Mouse (Mus musculus): ENCODE data around the gene 1500015O10Rik.
A peak's percentile ranks its signal among the peaks of the same experiment; 100 is the strongest.

Gene 1500015O10Rik

DNA sequence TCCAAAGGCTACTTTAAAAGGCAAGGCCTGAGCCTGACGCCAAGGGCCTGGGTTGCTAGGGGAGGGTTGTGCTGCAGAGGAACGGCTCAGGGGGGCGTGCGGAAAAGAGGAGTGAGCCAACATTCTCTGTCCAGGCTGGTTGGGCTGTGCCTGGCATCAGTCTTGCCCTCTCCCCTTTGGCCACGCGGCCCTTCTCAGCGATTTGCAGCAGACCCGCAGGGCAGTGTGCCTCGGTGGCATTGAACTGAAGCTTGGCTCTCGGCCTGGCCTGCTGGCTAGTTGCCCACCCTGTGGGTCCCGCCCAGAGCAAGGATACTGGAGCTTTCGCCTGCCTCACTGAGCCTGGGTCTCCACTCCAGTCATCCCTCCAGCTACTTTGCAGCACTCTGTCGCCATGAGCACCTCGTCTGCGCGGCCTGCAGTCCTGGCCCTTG, at the start of gene 1500015O10Rik:
Gene 1500015O10Rik, plus strand, starts transcription at position 112 of the 434 bp plus-strand sequence.
- peak; percentile 5 to 9 for DNase-seq (ENCODE audit: low spot score in 2 of 2)

DNA sequence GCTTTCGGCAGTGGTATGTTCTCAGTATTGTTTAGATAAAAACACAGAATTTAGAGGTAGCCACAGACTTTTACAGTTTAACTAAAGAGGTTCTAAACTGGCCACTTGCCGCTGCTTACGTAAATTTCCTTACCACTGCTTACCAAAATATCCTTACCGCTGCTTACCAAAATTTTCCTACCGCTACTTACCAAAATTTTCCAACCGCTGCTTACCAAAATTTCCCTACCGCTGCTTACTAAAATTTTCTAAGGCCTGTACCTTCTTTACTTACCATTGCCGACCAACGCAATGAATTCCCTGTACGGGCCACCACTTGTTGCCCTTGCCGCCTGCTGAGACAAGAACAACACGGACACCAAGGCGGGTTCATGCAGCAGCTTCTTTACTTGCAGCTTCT, 40.4 kb upstream of the 1500015O10Rik start:
- no peak for DNase-seq (ENCODE audit: low spot score in 2 of 2)

DNA sequence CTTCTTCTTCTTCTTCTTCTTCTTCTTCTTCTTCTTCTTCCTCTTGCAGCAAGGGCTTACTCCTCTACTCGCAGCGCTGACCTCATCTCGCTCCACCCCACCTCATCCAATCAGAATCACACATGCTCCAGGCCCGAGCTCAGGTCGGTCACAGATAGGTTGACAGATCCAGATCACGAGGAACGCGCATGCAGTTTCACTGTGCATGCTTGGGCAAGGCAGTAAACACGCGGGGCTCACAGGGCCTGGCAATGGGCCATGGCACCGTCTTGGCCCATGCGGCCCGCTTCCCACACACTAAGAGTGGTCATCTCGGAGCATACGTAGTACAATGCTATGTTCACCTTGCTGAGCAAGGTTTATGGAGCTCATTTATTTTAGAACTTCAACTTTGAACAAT, 39.9 kb upstream of the 1500015O10Rik start:
- no peak for DNase-seq (ENCODE audit: low spot score in 2 of 2)

DNA sequence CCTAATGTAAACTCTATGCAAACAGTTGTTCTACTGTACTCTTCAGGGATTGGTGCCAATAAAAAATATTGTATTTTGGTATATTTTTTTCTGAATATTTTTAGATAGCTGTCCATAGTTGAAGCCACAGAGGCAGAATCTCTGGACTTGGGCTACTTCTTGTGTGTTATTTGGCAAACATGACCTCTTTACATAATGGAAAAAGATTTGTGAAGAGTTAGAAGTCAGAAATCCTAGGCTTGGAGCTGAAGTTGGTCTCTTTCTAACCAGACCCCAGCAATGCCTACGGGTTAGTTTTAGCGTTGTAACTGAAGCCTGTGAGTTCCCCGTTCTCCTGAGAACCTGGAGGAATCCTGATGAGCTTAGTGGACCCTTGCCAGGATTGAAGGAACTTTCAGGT, 36.3 kb upstream of the 1500015O10Rik start:
- DNase-seq (ENCODE audit: low spot score in 2 of 2), result no peak

DNA sequence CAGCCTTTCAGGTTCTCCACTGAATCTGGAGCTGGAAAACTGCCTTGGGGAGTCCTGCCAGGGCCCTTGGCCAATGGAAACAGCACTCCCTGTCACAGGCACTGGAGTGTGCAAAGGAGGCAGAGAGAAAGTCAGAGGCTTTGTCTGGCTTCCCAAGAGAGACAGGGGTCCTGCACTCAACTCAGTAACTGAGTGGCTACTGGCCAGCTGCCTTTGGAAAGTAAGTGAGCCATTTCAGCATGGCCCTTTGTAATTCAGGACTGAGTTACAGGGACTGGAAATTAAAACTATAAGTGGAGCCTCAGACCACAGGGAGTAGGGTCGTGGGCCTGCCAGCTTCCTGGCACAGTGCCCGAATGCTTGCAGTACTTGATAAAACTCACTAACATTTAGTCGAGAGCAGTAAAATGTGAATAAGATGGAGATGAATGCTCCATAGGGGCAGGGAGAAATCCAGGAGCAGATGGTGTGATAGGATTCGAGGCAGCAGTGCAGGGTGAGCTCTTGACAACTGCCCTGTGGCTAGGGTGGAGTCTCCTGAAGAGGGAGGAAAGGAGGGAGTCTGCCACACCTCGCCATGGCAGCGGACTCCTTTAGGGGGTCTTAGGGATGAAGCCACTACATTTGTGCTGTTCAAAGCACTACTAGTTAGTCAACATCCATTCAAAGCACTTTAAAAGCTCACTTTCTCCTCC, 35.4 kb upstream of the 1500015O10Rik start:
- peak; percentile 3 to 42 for DNase-seq (ENCODE audit: low spot score in 2 of 2)

DNA sequence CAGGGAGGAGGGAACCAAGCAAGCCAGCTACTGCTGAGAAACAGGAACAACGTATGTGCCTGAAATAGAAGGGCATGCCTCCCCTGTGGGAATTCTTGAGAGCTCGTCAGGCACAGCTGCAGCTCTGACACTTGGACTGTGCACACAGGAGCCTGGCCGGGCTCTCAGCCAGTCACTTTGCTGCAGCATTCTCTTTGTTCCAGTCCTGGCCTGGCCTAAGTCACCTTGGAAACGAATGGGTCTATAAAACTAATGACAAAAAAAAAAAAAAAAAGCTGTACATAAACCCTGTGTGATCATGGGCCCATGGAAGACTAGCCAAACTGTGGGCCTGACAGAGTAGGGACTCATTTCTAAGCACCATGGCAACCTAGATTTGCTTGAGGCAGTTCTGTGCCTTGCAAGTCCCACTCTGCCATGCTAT, 31.8 kb upstream of the 1500015O10Rik start:
- no peak for DNase-seq (ENCODE audit: low spot score in 2 of 2)

DNA sequence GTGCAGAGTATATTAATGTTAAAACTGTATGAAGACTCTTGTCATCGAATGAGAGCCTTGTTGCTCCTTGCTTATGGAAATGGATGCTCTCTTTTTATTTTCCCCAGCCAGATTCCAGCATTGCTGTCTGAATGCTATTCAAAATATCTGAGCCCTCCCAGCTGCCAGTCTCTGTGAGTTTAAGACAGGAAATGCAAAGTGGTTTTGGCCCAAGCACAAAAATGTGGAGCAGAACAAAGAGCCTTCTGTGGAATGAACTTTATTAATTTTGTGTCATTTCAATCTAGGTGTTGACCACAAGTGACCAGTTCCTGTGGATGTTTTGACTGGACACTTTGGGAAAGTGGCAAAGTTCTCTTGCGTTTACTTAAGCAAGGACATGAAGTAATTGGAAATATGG, 15.6 kb upstream of the 1500015O10Rik start:
- DNase-seq (ENCODE audit: low spot score in 2 of 2), result no peak

DNA sequence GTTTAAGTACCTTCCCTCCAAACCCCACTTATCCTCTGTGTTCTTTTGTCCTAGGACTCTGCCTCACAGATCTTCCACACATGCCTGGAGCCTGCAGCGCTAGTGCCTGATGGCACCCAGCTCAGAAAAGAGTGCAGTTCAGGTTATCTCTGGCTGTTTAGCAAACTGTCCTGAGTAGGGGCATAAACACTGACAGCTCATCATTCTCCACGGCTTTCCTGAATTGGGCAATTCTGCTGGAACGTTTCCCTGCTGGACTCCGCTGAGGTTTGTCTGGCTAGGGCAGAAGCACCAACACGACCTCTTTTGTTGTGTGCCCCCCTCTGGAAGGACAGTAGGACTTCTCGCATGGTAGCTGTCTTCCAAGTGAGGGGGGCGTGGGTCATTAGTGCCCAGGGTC, 12.4 kb upstream of the 1500015O10Rik start:
- no peak for DNase-seq (ENCODE audit: low spot score in 2 of 2)

DNA sequence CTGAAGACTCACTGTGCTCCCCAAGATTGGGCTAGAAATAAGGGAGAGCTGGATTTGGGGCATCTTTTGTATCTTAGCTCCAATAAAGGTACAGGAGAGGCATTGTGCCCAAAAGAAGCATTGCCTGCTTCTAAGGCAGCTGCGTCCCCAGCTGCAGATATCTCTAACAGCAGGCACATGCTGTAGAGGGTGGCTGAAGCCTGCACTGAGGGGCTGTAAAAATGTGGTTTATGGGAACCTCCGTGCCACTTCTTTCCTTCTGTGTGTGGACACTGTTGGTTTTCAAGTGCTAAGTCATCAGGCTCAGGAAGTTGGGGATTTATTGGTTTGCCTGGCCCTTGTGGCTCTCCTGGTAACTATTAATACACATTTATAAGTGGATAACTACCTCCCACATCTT, 11.6 kb upstream of the 1500015O10Rik start:
- no peak for DNase-seq (ENCODE audit: low spot score in 2 of 2)

DNA sequence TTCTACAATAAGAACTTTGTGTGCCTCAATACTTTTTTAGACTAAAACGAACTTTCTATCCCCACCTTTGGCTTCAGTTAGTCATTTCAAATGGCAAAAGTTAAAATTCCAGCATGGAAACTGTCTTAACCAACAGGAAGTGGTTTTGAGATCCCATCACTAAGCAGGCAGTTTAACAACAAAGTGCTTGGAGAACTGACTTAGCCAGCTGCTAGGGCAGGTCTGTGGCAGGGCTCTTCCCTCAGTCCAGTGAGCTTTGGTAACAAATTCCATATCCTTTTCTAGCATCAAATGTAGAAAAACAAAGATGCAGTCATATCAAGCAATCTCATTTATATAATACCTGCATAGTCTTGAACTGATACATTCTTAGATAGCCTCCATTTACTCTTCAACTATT, 7.9 kb upstream of the 1500015O10Rik start:
- no peak for DNase-seq (ENCODE audit: low spot score in 2 of 2)

DNA sequence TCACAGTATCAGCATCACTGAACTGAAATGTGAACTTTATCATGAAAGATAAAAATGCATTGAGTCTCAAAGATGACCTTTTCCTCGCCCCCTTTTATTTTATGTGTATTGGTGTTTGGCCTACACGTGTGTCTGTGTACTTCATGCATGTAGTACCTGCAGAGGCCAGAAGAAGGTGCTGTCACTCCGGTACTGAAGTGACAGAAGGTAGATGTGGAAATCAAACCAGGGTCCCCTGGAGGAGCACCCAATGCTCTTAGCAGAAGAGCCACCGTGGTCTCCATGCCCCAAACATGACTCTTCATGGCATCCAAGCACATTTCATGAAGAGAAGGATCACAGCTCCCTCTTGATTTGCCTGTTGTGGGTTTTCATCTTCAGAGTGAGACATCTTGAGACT, 1.7 kb downstream of the 1500015O10Rik start:
- DNase-seq (ENCODE audit: low spot score in 2 of 2), result no peak

DNA sequence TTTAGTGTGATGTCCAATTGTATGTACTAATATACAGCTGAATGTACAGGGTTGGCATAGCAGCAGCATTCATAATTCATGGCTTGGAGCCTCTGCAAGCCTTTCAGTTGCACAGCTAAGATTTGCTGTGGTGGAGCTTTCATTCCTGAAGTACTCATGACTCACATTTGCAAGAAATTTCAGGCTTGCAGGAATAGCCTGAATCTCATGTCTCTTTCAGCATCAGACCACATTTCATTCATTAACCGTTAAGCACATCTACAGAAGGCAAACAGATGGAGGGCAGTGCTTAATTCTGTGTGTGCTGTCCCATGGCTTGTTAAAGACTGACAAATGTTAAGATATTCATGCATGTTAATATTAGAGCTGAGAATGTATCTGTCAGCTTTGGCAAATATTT, 2.3 kb downstream of the 1500015O10Rik start:
- no peak for DNase-seq (ENCODE audit: low spot score in 2 of 2)

DNA sequence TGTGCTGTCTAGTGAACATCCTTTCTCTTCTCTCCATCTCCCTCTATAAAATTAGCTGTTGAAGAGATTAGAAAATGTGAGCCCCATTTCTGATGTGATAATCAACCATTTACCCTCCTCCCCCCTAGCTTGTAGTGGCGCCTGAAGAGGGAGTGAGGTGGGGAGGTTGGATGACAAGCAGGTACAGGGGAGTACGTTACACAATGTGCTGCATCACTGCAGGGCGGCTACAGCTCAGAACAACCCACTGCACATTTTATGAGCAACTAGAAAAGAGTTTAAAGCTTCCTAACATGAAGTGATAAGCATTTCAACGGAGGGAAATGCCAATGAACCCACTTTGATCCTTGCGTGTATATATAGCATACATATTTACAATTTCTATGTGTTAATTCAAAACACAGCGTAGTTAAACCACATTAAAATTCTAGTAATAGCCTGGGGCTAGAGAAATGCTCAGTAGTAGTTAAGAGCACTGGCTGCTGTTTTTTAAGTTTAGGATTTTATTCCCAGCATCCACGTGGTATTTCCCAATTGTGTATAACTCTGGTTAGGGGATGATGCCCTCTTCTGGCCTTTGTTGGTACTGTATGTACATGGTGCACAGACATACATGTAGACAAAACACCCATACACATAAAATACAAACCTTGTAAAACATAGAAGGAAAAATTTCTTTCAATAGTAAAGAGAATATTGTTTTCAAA, 7.6 kb downstream of the 1500015O10Rik start:
- DNase-seq (ENCODE audit: low spot score in 2 of 2), result no peak

DNA sequence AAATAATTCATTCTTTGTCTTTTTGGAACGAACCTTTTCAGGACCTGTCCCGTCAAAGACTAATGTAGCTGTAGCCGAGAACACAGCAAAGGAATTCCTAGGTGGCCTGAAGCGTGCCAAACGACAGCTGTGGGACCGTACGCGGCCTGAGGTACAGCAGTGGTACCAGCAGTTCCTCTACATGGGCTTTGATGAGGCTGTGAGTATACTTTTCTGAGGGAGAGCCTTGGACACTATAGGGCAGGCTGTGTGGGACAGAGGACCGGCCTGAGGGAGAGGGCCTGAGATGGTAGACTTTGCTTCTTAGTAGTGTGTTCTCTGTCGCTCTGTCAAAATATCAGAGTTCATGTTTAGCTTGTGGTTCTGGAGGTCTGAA, 8.1 kb downstream of the 1500015O10Rik start:
- no peak for DNase-seq (ENCODE audit: low spot score in 2 of 2)

DNA sequence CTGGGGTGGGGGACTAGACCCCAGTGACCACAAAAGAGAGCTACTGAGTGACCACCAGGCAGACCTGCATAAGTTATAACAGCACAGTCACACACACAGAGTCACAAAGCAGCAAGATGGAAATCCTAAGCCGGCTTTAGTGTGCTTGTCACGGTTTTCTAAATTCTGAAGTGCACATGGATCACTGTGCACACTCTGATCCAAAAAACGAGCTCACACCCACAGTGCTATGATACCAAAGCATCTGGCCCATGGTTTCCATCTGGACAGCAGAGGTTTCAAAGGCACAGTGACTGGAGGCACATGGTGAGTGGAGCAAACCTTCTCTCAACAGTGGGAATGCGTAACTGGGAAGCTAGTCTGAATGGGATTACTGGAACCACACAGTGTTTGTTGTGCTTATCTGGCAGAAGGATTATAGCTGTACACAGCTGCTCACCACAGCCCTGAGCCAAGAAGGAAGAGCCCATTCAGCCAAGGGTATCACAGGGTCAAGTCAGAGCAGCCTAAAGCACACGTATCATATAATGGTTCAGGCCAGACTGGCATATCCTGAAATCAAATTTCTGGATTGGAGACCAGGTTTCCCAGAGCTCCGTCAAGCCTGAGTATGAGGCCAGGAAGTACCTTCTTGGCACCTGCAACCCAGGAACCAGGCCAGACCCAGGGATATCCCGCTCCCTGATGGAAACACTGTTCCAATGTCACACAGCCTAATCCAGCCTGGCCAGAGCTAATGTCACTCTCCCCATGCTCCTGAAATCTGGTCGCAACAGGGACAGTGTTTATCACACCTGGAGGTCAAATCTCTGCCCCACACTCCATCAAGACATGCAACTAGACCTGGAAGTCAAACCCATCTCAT, 24.3 kb downstream of the 1500015O10Rik start:
- DNase-seq (ENCODE audit: low spot score in 2 of 2), result no peak

DNA sequence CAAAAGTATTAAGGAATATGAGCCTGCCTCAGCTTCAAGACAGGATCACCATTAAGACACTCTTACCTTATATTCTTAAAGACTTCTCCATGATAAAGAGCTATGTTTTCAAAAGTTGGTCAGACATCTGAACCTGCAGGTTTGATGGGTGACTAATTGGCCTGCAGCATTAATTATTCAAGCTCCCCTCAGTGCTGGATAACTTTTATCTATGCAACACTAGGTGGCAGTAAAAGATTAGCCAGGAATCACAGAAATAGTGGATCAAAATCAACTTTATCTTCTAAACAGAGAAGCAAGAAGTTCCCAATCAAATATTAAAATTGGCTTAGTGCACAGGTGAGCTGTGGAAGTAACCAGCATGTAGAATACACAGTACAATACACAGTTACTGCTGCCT, 29.7 kb downstream of the 1500015O10Rik start:
- DNase-seq (ENCODE audit: low spot score in 2 of 2), result no peak

DNA sequence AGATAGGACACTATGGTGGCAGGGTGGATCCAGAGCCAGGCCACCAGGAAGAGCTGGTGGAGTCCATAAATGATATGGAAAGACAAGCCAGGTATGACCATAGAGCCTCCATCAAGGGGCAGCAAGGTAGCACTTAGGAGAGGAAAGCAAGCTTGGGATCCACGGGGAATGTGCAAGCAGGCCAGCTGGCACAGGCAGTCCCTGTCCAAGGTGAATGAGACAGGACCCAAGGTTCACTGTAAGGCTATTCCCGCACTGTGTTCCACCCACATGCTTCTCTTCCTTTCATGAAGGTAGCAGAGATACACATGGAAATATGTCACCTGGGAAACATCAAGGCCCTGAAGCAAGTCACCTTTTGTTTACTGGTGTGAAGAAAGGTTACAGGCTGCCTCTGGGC, 34.1 kb downstream of the 1500015O10Rik start:
- DNase-seq (ENCODE audit: low spot score in 2 of 2), result no peak

DNA sequence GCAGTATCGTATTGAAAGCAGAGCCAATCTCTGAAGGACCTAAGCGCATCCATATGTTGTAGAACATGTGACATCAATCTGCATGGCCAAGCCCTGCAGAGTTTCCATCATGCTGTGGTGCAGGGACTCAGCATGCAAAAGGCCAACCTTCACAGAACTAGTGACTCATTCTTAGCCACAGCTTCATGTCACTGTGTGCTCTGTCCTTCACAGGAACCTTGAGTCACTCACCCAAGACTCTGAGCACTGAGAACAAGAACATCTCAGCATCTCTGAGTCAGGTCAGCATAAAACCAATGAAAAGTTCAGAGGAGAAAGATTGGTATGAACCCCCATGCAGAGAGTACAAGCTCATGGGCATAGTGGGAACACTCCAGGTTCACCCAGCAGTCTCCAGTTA, 35.9 kb downstream of the 1500015O10Rik start:
- no peak for DNase-seq (ENCODE audit: low spot score in 2 of 2)

DNA sequence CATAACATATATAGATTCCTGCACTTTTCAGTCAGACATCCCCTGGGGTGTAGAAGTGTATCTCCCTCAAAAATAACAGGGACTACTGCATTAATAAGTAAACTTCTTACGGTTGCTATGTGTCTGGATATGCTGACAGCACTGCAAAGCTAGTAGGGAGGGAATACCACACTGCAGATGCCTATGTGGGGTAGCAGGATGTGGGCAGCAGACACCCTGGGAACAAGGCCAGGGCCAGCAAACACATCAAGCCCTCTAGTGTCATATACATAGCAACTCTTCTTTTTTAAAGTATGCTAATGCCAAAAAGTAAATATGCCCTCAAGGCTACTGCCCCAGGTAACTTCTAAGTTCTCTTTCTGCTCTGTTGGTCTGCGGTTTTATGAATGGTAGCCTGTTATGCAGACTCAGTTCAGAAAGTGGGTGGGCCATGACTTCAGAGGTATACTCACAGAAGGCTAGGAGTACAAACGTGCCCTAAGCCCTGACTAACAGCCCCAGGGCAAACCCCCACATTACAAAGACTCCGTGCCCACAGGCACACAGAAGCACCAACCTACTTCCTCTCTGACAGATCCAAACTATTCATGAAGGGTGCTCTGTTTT, 38.1 kb downstream of the 1500015O10Rik start:
- DNase-seq (ENCODE audit: low spot score in 2 of 2), result no peak

DNA sequence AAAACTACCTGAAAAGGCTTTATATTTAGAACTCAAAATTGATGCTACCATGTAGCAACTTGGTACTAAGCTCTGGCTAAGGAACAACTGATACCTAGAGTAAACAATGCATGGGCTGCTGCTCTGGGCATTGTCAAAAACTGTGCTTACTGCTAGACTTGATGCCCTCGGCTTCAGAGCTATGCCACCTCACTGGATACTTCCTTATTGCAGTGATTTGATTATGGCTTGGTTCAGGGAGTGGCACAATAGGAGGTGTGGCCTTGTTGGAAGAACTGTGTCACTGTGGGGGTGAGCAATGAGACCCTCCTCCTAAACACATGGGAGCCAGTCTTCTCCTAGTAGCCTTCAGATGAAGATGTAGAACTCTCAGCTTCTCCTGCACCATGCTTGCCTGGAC, 38.9 kb downstream of the 1500015O10Rik start:
- DNase-seq (ENCODE audit: low spot score in 2 of 2), result no peak

DNA sequence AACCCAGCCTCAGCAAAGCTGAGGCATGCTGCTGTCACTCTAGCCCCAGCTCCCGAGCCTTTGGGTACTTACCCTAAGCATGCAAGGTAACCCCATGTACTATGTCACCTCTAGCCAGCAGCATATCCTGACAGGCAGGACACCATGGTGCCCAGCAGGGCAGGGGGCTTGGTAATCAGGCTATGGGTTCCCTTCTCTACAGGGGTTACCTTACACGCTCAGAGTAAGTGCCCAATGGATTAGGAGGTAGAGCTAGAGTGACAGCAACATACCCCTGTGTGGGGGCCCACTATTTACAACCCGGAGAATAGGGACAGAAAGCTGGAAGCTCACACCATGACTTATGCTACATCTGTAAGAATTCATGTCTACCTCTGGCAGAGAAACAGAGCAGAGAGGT, 39.6 kb downstream of the 1500015O10Rik start:
- DNase-seq (ENCODE audit: low spot score in 2 of 2), result no peak

DNA sequence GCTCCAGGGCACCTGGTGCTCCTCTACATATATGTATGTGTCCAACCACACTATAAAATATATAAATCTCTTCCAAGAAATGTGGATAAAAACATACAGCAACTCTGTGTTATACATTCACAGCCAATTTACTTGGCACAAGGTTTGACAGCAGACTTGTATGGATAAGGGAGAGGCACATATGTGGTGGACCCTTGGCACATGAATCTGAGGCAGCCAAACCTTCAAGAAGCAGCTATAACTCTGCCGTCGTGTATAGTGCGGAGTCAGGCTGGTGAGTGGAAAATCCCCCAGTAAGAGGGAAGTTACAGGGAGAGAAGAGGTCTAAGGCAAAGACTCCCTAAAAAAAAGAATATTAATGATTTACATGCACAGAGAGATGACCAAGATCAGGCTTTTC, 42.3 kb downstream of the 1500015O10Rik start:
- DNase-seq (ENCODE audit: low spot score in 2 of 2), result no peak
